Mouse (Mus musculus) testis, adult 2 months (tissue): ENCODE data around the gene Sars2. TPM values are rescaled to one million over a fixed set of nuclear protein-coding genes. Genes with fewer than 3 reads are reported as not detected.

Experiments used
- H3K27ac ChIP-seq: fragments of 200-500 bp; 2 replicates; pipeline ENCODE4 v1.5.1; 2012; ENCODE audit warnings: low read depth, low read length; ENCODE audit not compliant: control insufficient read depth, insufficient read depth
- H3K27me3 ChIP-seq: fragments of 200-500 bp; 2 replicates; pipeline ENCODE4 v1.6.1; 2012; ENCODE audit warnings: mild to moderate bottlenecking, low read length, moderate library complexity; ENCODE audit not compliant: control insufficient read depth, insufficient read depth
- H3K36me3 ChIP-seq: fragments of 200-500 bp; 2 replicates; pipeline ENCODE4 v1.6.1; 2012; ENCODE audit warnings: mild to moderate bottlenecking, low read length; ENCODE audit not compliant: control insufficient read depth, insufficient read depth
- H3K4me1 ChIP-seq: fragments of 200-500 bp; 2 replicates; pipeline ENCODE4 v1.6.1; 2012; ENCODE audit warnings: low read length; ENCODE audit not compliant: control insufficient read depth, insufficient read depth
- H3K4me3 ChIP-seq: fragments of 200-500 bp; 2 replicates; pipeline ENCODE4 v1.5.1; 2012; ENCODE audit warnings: low read depth, mild to moderate bottlenecking, low read length, moderate library complexity, mixed read lengths; ENCODE audit not compliant: control insufficient read depth
- CTCF ChIP-seq: fragments of 200-500 bp; IDR thresholded peaks from 2 replicates; pipeline ENCODE4 v1.5.1; 2012; ENCODE audit warnings: low read depth, mild to moderate bottlenecking, inconsistent platforms, low read length, moderate library complexity; ENCODE audit not compliant: control insufficient read depth, insufficient read depth, insufficient replicate concordance
- POLR2A ChIP-seq: fragments of 200-500 bp; IDR thresholded peaks from 2 replicates; pipeline ENCODE4 v1.6.1; 2012; ENCODE audit warnings: low read depth, mild to moderate bottlenecking, inconsistent platforms, low read length, moderate library complexity; ENCODE audit not compliant: control insufficient read depth
- polyA plus RNA-seq: library from polyadenylated mRNA; depleted of rRNA; stranded (reverse); fragments of >200 nt; gene quantifications from 2 replicates; pipeline ENCODE4 v1.2.3, GENCODE M21; 2012

The Sars2 gene
- polyA plus RNA-seq, 1 experiment, result 12.5 TPM

DNA sequence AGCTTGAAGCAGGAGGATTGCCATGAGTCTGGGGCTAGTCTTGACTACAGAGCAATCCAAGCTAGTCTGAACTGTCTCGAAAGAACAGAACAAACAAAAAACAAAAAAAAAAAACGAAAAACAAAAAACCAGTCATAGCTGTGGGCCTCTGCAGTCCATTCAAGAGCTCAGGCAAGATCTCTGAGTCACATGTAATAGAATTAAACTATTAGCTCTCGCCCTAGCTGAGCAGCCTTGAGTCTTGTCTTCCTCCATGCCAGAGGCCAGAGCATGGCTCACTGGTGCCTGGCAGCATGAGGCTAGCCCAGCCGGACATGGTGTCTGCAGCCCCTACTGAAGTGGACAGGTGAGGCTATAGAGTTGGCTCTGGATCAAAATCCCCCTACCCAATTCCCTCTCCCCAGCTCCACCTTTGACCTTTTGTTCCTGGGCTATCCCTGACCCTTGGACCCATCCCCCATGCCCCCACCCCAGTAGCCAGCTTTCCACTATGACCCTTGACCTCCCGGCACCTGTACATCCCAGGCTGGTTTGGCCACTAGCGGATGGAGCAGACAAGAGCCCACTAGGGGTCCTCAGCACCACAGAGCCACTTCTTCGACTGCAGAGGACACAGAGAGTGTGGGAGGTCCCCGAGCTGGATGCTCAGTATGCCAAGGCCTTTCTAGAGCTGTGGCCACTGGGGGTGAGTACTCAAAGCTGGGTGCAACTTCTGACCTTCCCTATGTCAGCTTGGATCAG, 48.4 kb downstream of the Sars2 start:
- Histone ChIP-seq H3K36me3 (no peaks in the 10 kb centered on the region), H3K4me3 (no peak overlapping the region), H3K27ac (no peak overlapping the region), H3K27me3 (no peaks in the 10 kb centered on the region), H3K4me1 (no peaks in the 10 kb centered on the region; the same call in 1 of the 2 replicates)
- TF ChIP-seq CTCF, result no peak
- no peak for TF ChIP-seq POLR2A

- peaks cover 13% of the 10 kb centered on the region for H3K4me1 ChIP-seq
Observed at GRCm38 (mm10) chr7:28791706-28792105, 49.9 kb downstream of the Sars2 start.

DNA sequence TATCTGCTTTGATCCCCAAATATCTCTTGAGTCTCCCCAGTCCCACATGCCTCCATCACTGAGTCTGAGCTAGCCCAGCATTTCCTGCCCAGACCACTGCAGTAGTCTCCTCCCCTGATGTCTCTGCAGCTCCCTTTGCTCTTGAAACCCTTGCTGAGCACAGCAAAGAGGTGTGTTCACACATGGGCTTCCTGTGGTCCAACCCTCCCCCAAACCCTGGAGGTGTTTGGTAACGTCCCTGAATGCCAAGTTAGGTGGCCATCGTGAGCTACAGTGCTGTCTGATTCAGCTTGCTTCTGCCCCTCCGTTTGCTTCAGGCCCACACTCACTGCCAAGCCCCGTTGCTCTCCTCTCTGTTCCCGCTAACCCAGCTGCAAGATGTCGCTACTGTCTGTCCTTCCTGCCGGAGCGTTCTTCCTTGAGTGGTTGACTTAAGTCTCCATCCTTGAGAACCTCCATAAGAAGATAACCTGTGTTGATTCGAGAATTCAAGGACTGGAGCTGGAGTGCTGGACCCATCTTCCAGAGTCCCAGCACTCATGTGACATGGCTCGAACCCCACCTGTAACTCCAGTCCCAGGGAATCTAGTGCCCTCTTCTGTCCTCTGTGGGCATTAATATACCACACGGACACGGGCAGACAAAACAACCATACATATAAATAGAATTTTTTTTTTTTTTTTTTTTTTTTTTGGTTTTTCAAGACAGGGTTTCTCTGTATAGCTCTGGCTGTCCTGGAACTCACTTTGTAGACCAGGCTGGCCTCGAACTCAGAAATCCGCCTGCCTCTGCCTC, 50.8 kb downstream of the Sars2 start:
- Histone ChIP-seq H3K4me3 (no peak overlapping the region), H3K36me3 (no peaks in the 10 kb centered on the region), H3K27ac (no peak overlapping the region), H3K4me1 (peaks cover 19% of the 10 kb centered on the region), H3K27me3 (no peaks in the 10 kb centered on the region)
- TF ChIP-seq CTCF (no peak), POLR2A (no peak)

More at GRCm38 (mm10) chr7:28791706-28792105, 49.9 kb downstream of the Sars2 start:
- Histone ChIP-seq H3K36me3 (no peaks in the 10 kb centered on the region), H3K27me3 (no peaks in the 10 kb centered on the region), H3K27ac (no peak overlapping the region), H3K4me3 (no peak overlapping the region)
- no peak for TF ChIP-seq CTCF
- no peak for TF ChIP-seq POLR2A

DNA sequence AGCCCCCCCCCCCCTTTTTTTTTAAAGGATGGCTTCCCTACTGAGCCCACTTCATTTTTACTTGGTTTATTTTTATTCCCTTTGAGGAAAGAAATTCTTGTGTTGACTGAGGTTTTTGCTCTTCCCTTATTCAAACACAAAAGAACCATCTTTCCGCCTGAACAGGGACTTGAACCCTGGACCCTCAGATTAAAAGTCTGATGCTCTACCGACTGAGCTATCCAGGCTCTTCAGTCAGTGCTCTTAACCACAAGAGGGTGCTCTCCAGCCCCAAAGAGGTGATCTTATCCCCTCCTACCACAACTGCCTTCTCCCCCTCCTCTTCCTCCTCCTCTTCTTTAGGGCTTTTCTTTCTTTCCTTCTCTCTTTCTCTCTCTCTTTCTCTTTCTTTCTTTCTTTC, 52.0 kb downstream of the Sars2 start:
- H3K27ac ChIP-seq, result no peak overlapping the region
- H3K4me1 ChIP-seq, result peaks cover 19% of the 10 kb centered on the region
- TF ChIP-seq CTCF (no peak), POLR2A (no peak)

DNA sequence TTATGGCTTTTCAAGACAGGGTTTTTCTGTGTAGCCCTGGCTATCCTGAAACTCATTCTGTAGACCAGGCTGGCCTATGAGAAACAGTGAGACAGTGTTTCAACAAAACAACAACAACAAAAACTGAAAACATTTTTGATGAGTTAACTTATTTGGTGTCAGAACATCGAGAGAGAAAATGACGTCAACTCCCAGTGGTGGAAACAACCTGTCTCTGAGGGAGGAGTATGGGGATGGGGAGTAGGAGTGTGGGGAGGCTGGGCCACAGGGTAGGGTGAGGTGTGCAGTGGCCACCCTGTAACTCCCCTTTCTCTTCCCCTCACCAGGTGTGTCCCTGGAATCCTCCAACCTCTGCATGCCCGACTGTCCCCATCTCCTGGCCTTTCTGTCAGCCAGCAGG, 52.7 kb downstream of the Sars2 start:
- Histone ChIP-seq H3K27ac (no peak overlapping the region), H3K27me3 (no peaks in the 10 kb centered on the region), H3K36me3 (no peaks in the 10 kb centered on the region), H3K4me3 (no peak overlapping the region), H3K4me1 (peaks cover 19% of the 10 kb centered on the region)
- TF ChIP-seq POLR2A (no peak), CTCF (no peak)

More for the DNA sequence above, 52.0 kb downstream of the Sars2 start:
- Histone ChIP-seq H3K27me3 (no peaks in the 10 kb centered on the region), H3K36me3 (no peaks in the 10 kb centered on the region), H3K4me3 (no peak overlapping the region)

DNA sequence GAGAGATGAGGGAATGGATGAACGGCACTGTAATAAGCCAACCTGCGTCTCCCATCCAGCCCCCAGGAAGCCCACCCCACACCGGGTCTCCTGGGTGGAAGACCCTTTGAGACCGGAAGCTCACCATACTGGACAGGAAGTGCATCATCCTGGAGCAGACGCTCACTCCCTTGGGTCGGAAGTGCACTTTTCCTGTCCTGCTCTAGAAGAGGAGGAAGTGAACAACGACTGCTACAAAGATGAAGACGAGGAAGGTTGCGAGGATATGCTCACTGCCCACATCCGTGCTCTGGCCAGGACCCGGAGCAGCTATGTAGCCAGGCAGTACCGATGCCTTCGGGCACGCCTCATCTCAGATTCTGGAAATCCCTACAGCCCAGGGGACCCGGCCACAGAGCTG, 54.0 kb downstream of the Sars2 start:
- H3K27me3 ChIP-seq, result no peaks in the 10 kb centered on the region
- peak overlapping the region; percentile 63; the same call in 1 of the 2 replicates for H3K27ac ChIP-seq
- no peaks in the 10 kb centered on the region for H3K36me3 ChIP-seq
- H3K4me3 ChIP-seq, result peak overlapping the region; percentile 93
- peaks cover 19% of the 10 kb centered on the region for H3K4me1 ChIP-seq
- no peak for TF ChIP-seq CTCF
- peak; percentile 28; the same call in 1 of the 2 replicates for TF ChIP-seq POLR2A

GRCm38 (mm10) chr7:28796562-28796975, 54.8 kb downstream of the Sars2 start:
- Histone ChIP-seq H3K27ac (peak overlapping the region; percentile 19; the same call in 1 of the 2 replicates), H3K4me1 (peaks cover 19% of the 10 kb centered on the region), H3K36me3 (no peaks in the 10 kb centered on the region), H3K27me3 (no peaks in the 10 kb centered on the region), H3K4me3 (peak overlapping the region; percentile 93)
- TF ChIP-seq POLR2A (no peak), CTCF (peak; percentile 99)
